Mouse (Mus musculus): ENCODE measurements around the gene Scn3a. TPM values are rescaled to one million over a fixed set of nuclear protein-coding genes. Genes with fewer than 3 reads are reported as not detected.

Scn3a gene
- polyA plus RNA-seq (2016; fragmentation: Nextera tagmentation; extraction: Ambion mirVana): 6.3 and 17.0 TPM in 2 replicates

DNA sequence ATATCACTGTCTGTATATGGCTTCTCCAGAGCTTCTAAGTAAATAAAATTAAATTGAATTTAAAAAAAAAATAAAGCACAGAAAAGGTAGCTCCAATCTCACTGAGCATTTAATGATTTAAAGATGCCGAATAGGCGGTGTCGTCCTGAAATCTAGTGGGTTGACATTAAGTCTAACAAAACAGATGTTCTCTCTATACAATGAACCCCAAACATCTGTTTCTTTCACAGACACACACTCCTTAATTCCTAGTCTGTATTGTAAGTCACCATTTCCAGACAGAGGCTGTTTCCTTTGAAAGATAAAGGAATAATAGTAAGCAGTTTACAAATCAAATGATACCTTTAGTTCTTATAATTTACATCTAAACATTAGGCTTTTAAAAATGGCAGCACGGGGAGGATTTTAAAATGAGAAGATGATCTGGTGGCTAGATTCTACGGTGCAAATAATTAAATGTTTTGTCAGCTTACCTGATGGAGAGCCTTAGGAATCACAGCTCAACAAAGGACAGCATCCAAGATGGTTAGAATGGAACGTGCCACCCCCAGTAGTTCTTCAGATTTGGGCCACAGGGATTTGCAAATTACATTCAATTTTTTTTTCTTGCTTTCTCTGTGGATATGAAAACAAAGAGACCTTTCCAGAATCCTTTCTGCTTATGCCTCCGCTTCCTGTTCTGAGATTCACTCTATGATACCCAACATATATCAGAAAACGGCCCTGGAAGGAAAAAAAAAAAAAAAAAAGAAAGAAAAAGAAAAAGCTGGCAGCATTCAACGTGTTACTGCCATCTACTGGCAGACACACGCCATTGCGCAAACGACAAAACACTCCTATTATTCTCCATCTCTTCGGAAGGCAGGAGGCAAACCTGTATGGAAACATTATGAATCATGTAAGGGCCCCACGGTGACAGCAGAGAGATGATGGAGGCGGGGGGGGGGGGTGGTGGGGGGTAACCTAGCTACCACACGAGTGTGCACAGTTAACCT, at the start of gene Scn3a:
Gene Scn3a (minus strand): TSS at position 835 of the 995 bp plus-strand sequence.
- H3K27ac ChIP-seq: peak within 1 kb of the TSS; percentile 77
- no peaks in the 10 kb centered on the region for H3K27me3 ChIP-seq (ENCODE audit: insufficient read depth, poor library complexity, severe bottlenecking)
- no peaks in the 10 kb centered on the region for H3K36me3 ChIP-seq
- peak; percentile 44 for DNase-seq (ENCODE audit: low spot score)
- H3K4me1 ChIP-seq (replicated peaks): peaks cover 5% of the 10 kb centered on the region
- peak within 1 kb of the TSS; percentile 38 for H3K4me3 ChIP-seq
- H3K9me3 ChIP-seq: no peaks in the 10 kb centered on the region
- 25% methylated on average over 16 of the region's 16 CpGs for WGBS

GRCm38 (mm10) chr2:65611887-65612286, 44.5 kb upstream of the Scn3a start:
- Histone ChIP-seq H3K36me3 (no peaks in the 10 kb centered on the region), H3K4me3 (no peak overlapping the region), H3K27me3 (ENCODE audit: insufficient read depth, poor library complexity, severe bottlenecking) (no peaks in the 10 kb centered on the region), H3K4me1 (replicated peaks) (no peaks in the 10 kb centered on the region), H3K27ac (no peak overlapping the region), H3K9me3 (no peaks in the 10 kb centered on the region)
- DNase-seq (ENCODE audit: low spot score): no peak
- 77% methylated on average over 4 of the region's 4 CpGs for WGBS

GRCm38 (mm10) chr2:65607813-65608212, 40.4 kb upstream of the Scn3a start:
- Histone ChIP-seq H3K27me3 (ENCODE audit: insufficient read depth, poor library complexity, severe bottlenecking) (no peaks in the 10 kb centered on the region), H3K27ac (no peak overlapping the region), H3K4me1 (replicated peaks) (no peaks in the 10 kb centered on the region), H3K36me3 (no peaks in the 10 kb centered on the region), H3K9me3 (no peaks in the 10 kb centered on the region), H3K4me3 (no peak overlapping the region)
- DNase-seq (ENCODE audit: low spot score): no peak

DNA sequence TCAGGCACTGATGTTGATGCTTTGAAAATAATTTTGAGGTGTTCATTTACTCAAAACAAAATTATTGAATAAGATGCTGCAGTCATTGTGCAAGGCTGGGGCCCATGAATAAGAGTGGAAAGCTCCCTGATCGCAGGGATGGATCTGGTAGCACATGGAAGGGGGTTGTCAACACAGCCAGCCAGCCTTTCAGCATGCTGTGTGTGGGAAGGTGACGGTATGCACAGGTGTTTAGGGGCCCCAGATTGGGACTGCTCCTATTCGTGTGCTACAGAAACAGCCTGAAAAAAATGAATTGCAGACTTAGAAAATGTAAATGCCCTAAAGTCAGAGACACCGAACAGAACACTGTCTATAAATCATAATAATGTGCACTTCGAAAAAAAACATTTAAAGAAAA, 20.3 kb upstream of the Scn3a start:
- WGBS: 83% methylated on average over 5 of the region's 5 CpGs
- Histone ChIP-seq H3K9me3 (no peaks in the 10 kb centered on the region), H3K27ac (no peak overlapping the region), H3K27me3 (ENCODE audit: insufficient read depth, poor library complexity, severe bottlenecking) (no peaks in the 10 kb centered on the region), H3K36me3 (no peaks in the 10 kb centered on the region), H3K4me1 (replicated peaks) (no peaks in the 10 kb centered on the region), H3K4me3 (no peak overlapping the region)
- no peak for DNase-seq (ENCODE audit: low spot score)

GRCm38 (mm10) chr2:65567925-65568324, 498 bp upstream of the Scn3a start:
- Histone ChIP-seq H3K9me3 (no peaks in the 10 kb centered on the region), H3K36me3 (no peaks in the 10 kb centered on the region), H3K27me3 (ENCODE audit: insufficient read depth, poor library complexity, severe bottlenecking) (no peaks in the 10 kb centered on the region), H3K4me3 (no peak overlapping the region), H3K4me1 (replicated peaks) (peaks cover 5% of the 10 kb centered on the region), H3K27ac (no peak overlapping the region)
- 91% methylated on average over 4 of the region's 4 CpGs for WGBS
- no peak for DNase-seq (ENCODE audit: low spot score)

- WGBS: 57% methylated on average over 4 of the region's 4 CpGs
- H3K4me1 ChIP-seq (replicated peaks): peaks cover 5% of the 10 kb centered on the region
- H3K27me3 ChIP-seq (ENCODE audit: insufficient read depth, poor library complexity, severe bottlenecking): no peaks in the 10 kb centered on the region
- H3K27ac ChIP-seq: peak overlapping the region; percentile 16; the same call in 1 of the 2 replicates
- no peaks in the 10 kb centered on the region for H3K9me3 ChIP-seq
- no peaks in the 10 kb centered on the region for H3K36me3 ChIP-seq
- DNase-seq (ENCODE audit: low spot score): no peak
- no peak overlapping the region for H3K4me3 ChIP-seq
Measured at GRCm38 (mm10) chr2:65563898-65564297, 3.5 kb downstream of the Scn3a start.

- H3K27ac ChIP-seq: no peak overlapping the region
- H3K4me3 ChIP-seq: no peak overlapping the region
- no peaks in the 10 kb centered on the region for H3K9me3 ChIP-seq
- H3K27me3 ChIP-seq (ENCODE audit: insufficient read depth, poor library complexity, severe bottlenecking): no peaks in the 10 kb centered on the region
- WGBS: 89% methylated on average over 3 of the region's 3 CpGs
- H3K4me1 ChIP-seq (replicated peaks): peaks cover 1% of the 10 kb centered on the region
- no peak for DNase-seq (ENCODE audit: low spot score)
- H3K36me3 ChIP-seq: no peaks in the 10 kb centered on the region
Measured at GRCm38 (mm10) chr2:65557719-65558118, 9.7 kb downstream of the Scn3a start.

- no peaks in the 10 kb centered on the region for H3K27me3 ChIP-seq (ENCODE audit: insufficient read depth, poor library complexity, severe bottlenecking)
- WGBS: 81% methylated on average over 7 of the region's 7 CpGs
- no peak for DNase-seq (ENCODE audit: low spot score)
- H3K36me3 ChIP-seq: no peaks in the 10 kb centered on the region
- H3K4me1 ChIP-seq (replicated peaks): peaks cover 13% of the 10 kb centered on the region
- no peak overlapping the region for H3K27ac ChIP-seq
- H3K4me3 ChIP-seq: no peak overlapping the region
- no peaks in the 10 kb centered on the region for H3K9me3 ChIP-seq
Measured at GRCm38 (mm10) chr2:65554662-65555061, 12.8 kb downstream of the Scn3a start.

- Histone ChIP-seq H3K4me3 (no peak overlapping the region), H3K9me3 (no peaks in the 10 kb centered on the region), H3K27me3 (ENCODE audit: insufficient read depth, poor library complexity, severe bottlenecking) (no peaks in the 10 kb centered on the region), H3K36me3 (no peaks in the 10 kb centered on the region), H3K4me1 (replicated peaks) (peaks cover 13% of the 10 kb centered on the region), H3K27ac (no peak overlapping the region)
- no peak for DNase-seq (ENCODE audit: low spot score)
- 84% methylated on average over 3 of the region's 3 CpGs for WGBS
Measured at GRCm38 (mm10) chr2:65553473-65553872, 14.0 kb downstream of the Scn3a start.

DNA sequence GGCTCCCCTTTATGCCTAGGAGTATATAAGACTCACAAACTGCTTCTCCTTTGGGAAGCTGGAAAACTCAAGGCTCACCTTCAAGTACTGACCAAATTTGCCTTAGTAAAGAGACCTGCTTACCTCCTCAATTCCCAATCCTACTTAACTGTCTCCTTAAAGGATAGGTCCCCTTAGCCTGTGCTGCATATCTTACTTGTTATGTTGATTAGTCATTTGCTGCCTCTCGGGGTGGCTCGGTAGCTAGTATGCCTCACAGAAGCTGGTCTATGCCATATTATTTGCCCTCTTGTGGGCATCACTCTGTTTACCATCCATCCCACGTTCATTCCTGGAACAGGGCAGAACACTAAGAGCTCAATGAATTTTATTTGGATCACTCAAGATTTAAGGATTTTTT, 14.7 kb downstream of the Scn3a start:
- no peak for DNase-seq (ENCODE audit: low spot score)
- 46% methylated on average over 3 of the region's 3 CpGs for WGBS
- Histone ChIP-seq H3K9me3 (no peaks in the 10 kb centered on the region), H3K4me1 (replicated peaks) (peaks cover 13% of the 10 kb centered on the region), H3K4me3 (no peak overlapping the region), H3K36me3 (no peaks in the 10 kb centered on the region), H3K27me3 (ENCODE audit: insufficient read depth, poor library complexity, severe bottlenecking) (no peaks in the 10 kb centered on the region), H3K27ac (peak overlapping the region; percentile 67; the same call in 1 of the 2 replicates)

- DNase-seq (ENCODE audit: low spot score): peak; percentile 23
- WGBS: 56% methylated on average over 5 of the region's 5 CpGs
- Histone ChIP-seq H3K27ac (peak overlapping the region; percentile 67; the same call in 1 of the 2 replicates), H3K36me3 (no peaks in the 10 kb centered on the region), H3K4me3 (no peak overlapping the region), H3K27me3 (ENCODE audit: insufficient read depth, poor library complexity, severe bottlenecking) (no peaks in the 10 kb centered on the region), H3K4me1 (replicated peaks) (peaks cover 13% of the 10 kb centered on the region), H3K9me3 (no peaks in the 10 kb centered on the region)
Measured at GRCm38 (mm10) chr2:65552222-65552621, 15.2 kb downstream of the Scn3a start.

DNA sequence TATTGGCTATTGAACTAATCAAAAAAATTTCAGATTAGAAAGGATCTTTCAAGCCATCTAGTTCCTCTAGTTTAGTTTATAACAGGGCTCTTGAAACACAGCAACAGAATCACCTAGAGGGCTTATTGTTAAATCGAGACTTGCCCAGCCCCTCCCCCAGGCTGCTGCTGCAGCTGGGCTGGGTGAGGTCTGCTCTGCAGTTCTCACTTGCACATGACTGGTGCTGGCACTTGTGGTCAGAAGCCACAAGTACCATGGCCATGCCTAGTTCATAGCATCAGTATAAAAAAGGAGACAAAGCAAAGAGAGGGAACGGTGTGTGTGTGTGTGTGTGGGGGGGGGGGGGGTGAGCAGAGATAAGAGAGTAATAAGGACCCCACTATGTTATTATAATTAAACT, 15.7 kb downstream of the Scn3a start:
- 0 out of 2 replicates have a peak overlapping the region, but pooled peaks have one; percentile 67 for H3K27ac ChIP-seq
- H3K27me3 ChIP-seq (ENCODE audit: insufficient read depth, poor library complexity, severe bottlenecking): no peaks in the 10 kb centered on the region
- 34% methylated on average over 2 of the region's 2 CpGs for whole genome bisulfite sequencing
- H3K36me3 ChIP-seq: no peaks in the 10 kb centered on the region
- no peak overlapping the region for H3K4me3 ChIP-seq
- H3K4me1 ChIP-seq (replicated peaks): peaks cover 13% of the 10 kb centered on the region
- peak; percentile 22 for DNase-seq (ENCODE audit: low spot score)
- no peaks in the 10 kb centered on the region for H3K9me3 ChIP-seq

GRCm38 (mm10) chr2:65550564-65550963, 16.9 kb downstream of the Scn3a start:
- no peaks in the 10 kb centered on the region for H3K36me3 ChIP-seq
- no peaks in the 10 kb centered on the region for H3K9me3 ChIP-seq
- no peak overlapping the region for H3K4me3 ChIP-seq
- DNase-seq (ENCODE audit: low spot score): no peak
- H3K27me3 ChIP-seq (ENCODE audit: insufficient read depth, poor library complexity, severe bottlenecking): no peaks in the 10 kb centered on the region
- H3K4me1 ChIP-seq (replicated peaks): peaks cover 13% of the 10 kb centered on the region
- 91% methylated on average over 3 of the region's 3 CpGs for WGBS
- H3K27ac ChIP-seq: no peak overlapping the region

Measured in hindbrain, embryonic 10.5 days (tissue).